Mouse (Mus musculus) hindbrain, embryonic 16.5 days (tissue): ENCODE results near the gene Angptl7. TPM values are rescaled to one million over a fixed set of nuclear protein-coding genes. Genes with fewer than 3 reads are reported as not detected.

Experiments used
- ATAC-seq: fragments of 200-750 bp; cut with Nextera tagmentation; 2 replicates; pipeline ENCODE4 v1.8.0; 2017; ENCODE audit warnings: moderate TSS enrichment, moderate library complexity
- H3K27ac ChIP-seq: fragments of 300-500 bp; sonication (generic); 2 replicates; pipeline ENCODE4 v1.5.1; 2014; ENCODE audit warnings: low read depth, mild to moderate bottlenecking, control low read depth, low read length, moderate library complexity
- H3K27me3 ChIP-seq: fragments of 300-500 bp; sonication (generic); replicated peaks from 2 replicates; pipeline ENCODE4 v1.6.1; 2014; ENCODE audit warnings: low read length; ENCODE audit not compliant: control insufficient read depth, insufficient read depth
- H3K36me3 ChIP-seq: fragments of 300-500 bp; sonication (generic); 2 replicates; pipeline ENCODE4 v1.6.1; 2014; ENCODE audit warnings: mild to moderate bottlenecking, low read length, moderate library complexity, mixed read lengths; ENCODE audit not compliant: control insufficient read depth, insufficient read depth
- H3K4me1 ChIP-seq: fragments of 300-500 bp; sonication (generic); 2 replicates; pipeline ENCODE4 v1.6.1; 2014; ENCODE audit warnings: low read depth, low read length; ENCODE audit not compliant: control insufficient read depth, insufficient read depth
- H3K4me2 ChIP-seq: fragments of 300-500 bp; sonication (generic); 2 replicates; pipeline ENCODE4 v1.6.1; 2014; ENCODE audit warnings: mild to moderate bottlenecking, low read length, control low read depth, moderate library complexity
- H3K4me3 ChIP-seq: fragments of 300-500 bp; sonication (generic); 2 replicates; pipeline ENCODE4 v1.5.1; 2014; ENCODE audit warnings: mild to moderate bottlenecking, low read length, control low read depth, moderate library complexity
- H3K9ac ChIP-seq: fragments of 300-500 bp; sonication (generic); 2 replicates; pipeline ENCODE4 v1.6.1; 2014; ENCODE audit warnings: low read depth, mild to moderate bottlenecking, control low read depth, low read length, moderate library complexity
- H3K9me3 ChIP-seq: fragments of 300-500 bp; sonication (generic); 2 replicates; pipeline ENCODE4 v1.6.1; 2014; ENCODE audit warnings: mild to moderate bottlenecking, low read length, moderate library complexity; ENCODE audit not compliant: control insufficient read depth
- WGBS: fragments of 180-500 bp; shearing (Covaris S2); extraction: QIAGEN DNeasy Blood & Tissue Kit; methylation state at CpG from one replicate; pipeline ENCODE4 v1.1.7; 2014; 5-methylcytosine and 5-hydroxymethylcytosine counted together
- polyA plus RNA-seq: library from polyadenylated mRNA; unstranded; fragments of >200 nt; fragmentation: Nextera tagmentation; extraction: Ambion mirVana; gene quantifications from 2 replicates; pipeline ENCODE4 v1.2.1, GENCODE M21; 2015

The Angptl7 gene
- polyA plus RNA-seq, 1 experiment from 2014 or later = 0.23 TPM

- Histone ChIP-seq H3K4me2 (no peak overlapping the region), H3K27ac (no peak overlapping the region), H3K4me3 (no peak overlapping the region), H3K36me3 (peaks cover 34% of the 10 kb centered on the region), H3K9me3 (no peaks in the 10 kb centered on the region), H3K9ac (no peak overlapping the region), H3K4me1 (no peaks in the 10 kb centered on the region; the same call in 1 of the 2 replicates), H3K27me3 (no peaks in the 10 kb centered on the region)
- peak; percentile 54; the same call in 1 of the 2 replicates for ATAC-seq
- WGBS = 69% methylated on average over 7 of the region's 7 CpGs
Measured at GRCm38 (mm10) chr4:148523538-148523937, 23.3 kb upstream of the Angptl7 start.

- no peaks in the 10 kb centered on the region for H3K27me3 ChIP-seq
Measured at GRCm38 (mm10) chr4:148518235-148518795, 18.1 kb upstream of the Angptl7 start.

GRCm38 (mm10) chr4:148517809-148518208 is 17.5 kb upstream of the Angptl7 start:
- Histone ChIP-seq H3K4me1 (peaks cover 5% of the 10 kb centered on the region), H3K27me3 (no peaks in the 10 kb centered on the region), H3K9me3 (no peaks in the 10 kb centered on the region), H3K4me2 (no peak overlapping the region), H3K4me3 (no peak overlapping the region), H3K27ac (0 out of 2 replicates have a peak overlapping the region, but pooled peaks have one; percentile 2), H3K9ac (no peak overlapping the region), H3K36me3 (peaks cover 26% of the 10 kb centered on the region)
- WGBS = 50% methylated on average over 4 of the region's 4 CpGs
- no peak for ATAC-seq

More at GRCm38 (mm10) chr4:148518235-148518795, 18.1 kb upstream of the Angptl7 start:
- 22% methylated on average over 5 of the region's 5 CpGs for WGBS
- no peaks in the 10 kb centered on the region for H3K9me3 ChIP-seq
- ATAC-seq = peak; percentile 68; the same call in 1 of the 2 replicates
- H3K4me2 ChIP-seq = no peak overlapping the region
- H3K27ac ChIP-seq = peak overlapping the region; percentile 67
- peaks cover 5% of the 10 kb centered on the region for H3K4me1 ChIP-seq
- H3K36me3 ChIP-seq = peaks cover 26% of the 10 kb centered on the region
- H3K9ac ChIP-seq = peak overlapping the region; percentile 7; the same call in 1 of the 2 replicates
- no peak overlapping the region for H3K4me3 ChIP-seq

- H3K9me3 ChIP-seq = no peaks in the 10 kb centered on the region
- peaks cover 21% of the 10 kb centered on the region for H3K36me3 ChIP-seq
- 89% methylated on average over 2 of the region's 2 CpGs for WGBS
- H3K9ac ChIP-seq = no peak overlapping the region
- peaks cover 5% of the 10 kb centered on the region for H3K4me1 ChIP-seq
- no peak overlapping the region for H3K4me2 ChIP-seq
- no peak overlapping the region for H3K4me3 ChIP-seq
- no peak overlapping the region for H3K27ac ChIP-seq
- ATAC-seq = no peak
- no peaks in the 10 kb centered on the region for H3K27me3 ChIP-seq
Measured at GRCm38 (mm10) chr4:148515313-148515712, 15.1 kb upstream of the Angptl7 start.

GRCm38 (mm10) chr4:148513021-148513559 is 12.8 kb upstream of the Angptl7 start:
- Histone ChIP-seq H3K4me1 (peaks cover 3% of the 10 kb centered on the region; the same call in 1 of the 2 replicates), H3K9me3 (no peaks in the 10 kb centered on the region), H3K9ac (no peak overlapping the region), H3K4me3 (no peak overlapping the region), H3K27me3 (no peaks in the 10 kb centered on the region), H3K36me3 (peaks cover 29% of the 10 kb centered on the region), H3K4me2 (no peak overlapping the region), H3K27ac (0 out of 2 replicates have a peak overlapping the region, but pooled peaks have one; percentile 17)
- ATAC-seq = no peak
- 66% methylated on average over 6 of the region's 6 CpGs for WGBS

- Histone ChIP-seq H3K4me1 (peaks cover 3% of the 10 kb centered on the region; the same call in 1 of the 2 replicates), H3K9ac (no peak overlapping the region), H3K4me3 (no peak overlapping the region), H3K4me2 (no peak overlapping the region), H3K27ac (no peak overlapping the region), H3K36me3 (peaks cover 23% of the 10 kb centered on the region), H3K27me3 (no peaks in the 10 kb centered on the region), H3K9me3 (no peaks in the 10 kb centered on the region)
- 94% methylated on average over 4 of the region's 4 CpGs for WGBS
- no peak for ATAC-seq
Measured at GRCm38 (mm10) chr4:148511334-148511733, 11.1 kb upstream of the Angptl7 start.

- Histone ChIP-seq H3K9ac (no peak overlapping the region), H3K4me3 (no peak overlapping the region), H3K27me3 (no peaks in the 10 kb centered on the region), H3K4me1 (peaks cover 3% of the 10 kb centered on the region; the same call in 1 of the 2 replicates), H3K36me3 (peaks cover 20% of the 10 kb centered on the region), H3K4me2 (no peak overlapping the region), H3K9me3 (no peaks in the 10 kb centered on the region), H3K27ac (no peak overlapping the region)
- WGBS = 89% methylated on average over 4 of the region's 4 CpGs
- no peak for ATAC-seq
Measured at GRCm38 (mm10) chr4:148510691-148511090, 10.4 kb upstream of the Angptl7 start.

- 91% methylated on average over 8 of the region's 8 CpGs for WGBS
- no peak overlapping the region for H3K4me3 ChIP-seq
- no peaks in the 10 kb centered on the region for H3K9me3 ChIP-seq
- H3K4me2 ChIP-seq = no peak overlapping the region
- no peak for ATAC-seq
- H3K27ac ChIP-seq = no peak overlapping the region
- no peaks in the 10 kb centered on the region for H3K27me3 ChIP-seq
- H3K9ac ChIP-seq = no peak overlapping the region
- peaks cover 6% of the 10 kb centered on the region; the same call in 1 of the 2 replicates for H3K4me1 ChIP-seq
- peaks cover 10% of the 10 kb centered on the region for H3K36me3 ChIP-seq
Measured at GRCm38 (mm10) chr4:148509450-148510084, 9.3 kb upstream of the Angptl7 start.
